In the genomic region with DNA sequence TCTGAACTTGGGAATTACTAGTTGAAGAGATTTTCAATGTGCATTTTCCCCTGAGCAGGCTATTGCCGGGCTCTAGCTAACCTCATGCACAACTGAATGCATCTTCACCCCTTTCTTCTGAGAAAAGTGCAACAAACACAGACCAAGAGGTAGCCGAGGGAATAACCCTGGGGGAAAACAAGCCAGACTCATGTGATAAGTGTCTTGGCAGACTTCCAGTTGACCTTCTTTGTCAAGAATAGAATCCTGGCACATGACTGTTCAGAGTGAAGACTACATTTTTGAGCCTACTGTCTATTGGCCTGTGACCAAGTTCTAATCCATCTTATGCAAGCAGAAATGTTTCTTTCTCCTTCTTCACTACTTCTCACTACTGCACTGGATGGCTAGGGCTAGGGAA, we compare ENCODE assay signal across 13 mouse cellular contexts. TPM values are rescaled to one million over a fixed set of nuclear protein-coding genes. Genes with fewer than 3 reads are reported as not detected.
A peak's percentile ranks its signal among the peaks of the same experiment; 100 is the strongest.
DNase-seq lines count a peak whose midpoint lies in the region; ATAC-seq and TF ChIP-seq lines count a peak whose summit lies in the region.
"Had no signal": no experiment of that assay in that cellular context is flagged by ENCODE, and none has a peak within 500 bp of the region (broad histone marks: within the 10 kb centered on the region; RNA-seq: fewer than 3 reads in every experiment).

No protein-coding gene starts in this region.

- H3K4me3 ChIP-seq in heart, adult 2 months: no peak overlapping the region
- H3K4me3 ChIP-seq in neural tube, embryonic 14.5 days (ENCODE audit: low read depth, low read length): no peak overlapping the region
- H3K4me3 ChIP-seq: embryonic facial prominence, embryonic 13.5 days; lung, embryonic 15.5 days had no signal

- no peaks in the 10 kb centered on the region for H3K9me3 ChIP-seq in neural tube, embryonic 14.5 days (ENCODE audit: control insufficient read depth, low read length)
- H3K9me3 ChIP-seq: embryonic facial prominence, embryonic 13.5 days; lung, embryonic 15.5 days had no signal

- H3K27ac ChIP-seq in heart, adult 2 months: no peak overlapping the region
- no peak overlapping the region for H3K27ac ChIP-seq in neural tube, embryonic 14.5 days (ENCODE audit: low read depth, low read length)
- H3K27ac ChIP-seq: embryonic facial prominence, embryonic 13.5 days; lung, embryonic 15.5 days had no signal

- no peaks in the 10 kb centered on the region for H3K36me3 ChIP-seq in heart, adult 2 months (ENCODE audit: control insufficient read depth, insufficient read depth, low read length)
- H3K36me3 ChIP-seq in neural tube, embryonic 14.5 days (ENCODE audit: control insufficient read depth, insufficient read depth, low read length): no peaks in the 10 kb centered on the region
- H3K36me3 ChIP-seq: embryonic facial prominence, embryonic 13.5 days; lung, embryonic 15.5 days had no signal

- peak; percentile 28 for DNase-seq in heart, adult 8-10 months (ENCODE audit: low spot score)
- no peak for DNase-seq in heart, adult 2 months
- no peak for DNase-seq in neural tube, embryonic 10.5 days (ENCODE audit: extremely low spot score, low spot score)
- DNase-seq in brain, embryonic 14.5 days (ENCODE audit: low read depth): peak; percentile 64
- no peak for DNase-seq in left cerebral cortex, postnatal 4 days
- no peak for DNase-seq in urinary bladder, postnatal 36 days (ENCODE audit: low spot score in 2 of 2)
- DNase-seq: right cerebral cortex, postnatal 25 days; thymus, adult 2 months had no signal

- H3K4me1 ChIP-seq in heart, adult 2 months (ENCODE audit: control insufficient read depth, insufficient read depth, low read length): no peaks in the 10 kb centered on the region
- no peaks in the 10 kb centered on the region for H3K4me1 ChIP-seq in neural tube, embryonic 14.5 days (ENCODE audit: control insufficient read depth, insufficient read depth, low read length)
- H3K4me1 ChIP-seq: lung, embryonic 15.5 days had no signal

- H3K79me2 ChIP-seq in heart, adult 2 months (replicated peaks; ENCODE audit: control insufficient read depth, insufficient read depth, low read length): no peaks in the 10 kb centered on the region

- 19% methylated on average over 2 of the region's 2 CpGs for WGBS in heart, adult 2 months
- 42% methylated on average over 2 of the region's 2 CpGs for WGBS in neural tube, embryonic 14.5 days

- H3K27me3 ChIP-seq in heart, adult 2 months (ENCODE audit: control insufficient read depth, insufficient read depth, low read length): no peaks in the 10 kb centered on the region
- H3K27me3 ChIP-seq in neural tube, embryonic 14.5 days (ENCODE audit: control insufficient read depth, insufficient read depth, low read length): no peaks in the 10 kb centered on the region
- H3K27me3 ChIP-seq: embryonic facial prominence, embryonic 13.5 days; lung, embryonic 15.5 days had no signal

- no peak for TF ChIP-seq EP300 in heart, adult 2 months (IDR thresholded peaks at IDR 0.05; ENCODE audit: insufficient read depth, low read depth, low read length)

- no peak overlapping the region for H3K9ac ChIP-seq in heart, adult 2 months (ENCODE audit: low read depth, low read length)
- H3K9ac ChIP-seq in neural tube, embryonic 14.5 days (replicated peaks; ENCODE audit: low read depth, low read length): no peak overlapping the region
- H3K9ac ChIP-seq: embryonic facial prominence, embryonic 13.5 days; lung, embryonic 15.5 days had no signal

- TF ChIP-seq CTCF in heart, adult 2 months (IDR thresholded peaks at IDR 0.05): no peak
- TF ChIP-seq CTCF in brain, embryonic 14.5 days (IDR thresholded peaks at IDR 0.05; ENCODE audit: borderline replicate concordance, extremely low read depth, insufficient read depth, insufficient read length): no peak

- TF ChIP-seq POLR2A in heart, adult 2 months (IDR thresholded peaks at IDR 0.05; ENCODE audit: insufficient read depth, low read depth, low read length): no peak
- TF ChIP-seq POLR2A in brain, embryonic 14.5 days (IDR thresholded peaks at IDR 0.05; ENCODE audit: borderline replicate concordance, extremely low read depth, insufficient read depth, insufficient read length, poor library complexity, severe bottlenecking): no peak

- no peak overlapping the region for H3K4me2 ChIP-seq in neural tube, embryonic 14.5 days (ENCODE audit: low read depth, low read length)
- H3K4me2 ChIP-seq: embryonic facial prominence, embryonic 13.5 days; lung, embryonic 15.5 days had no signal

- peak; percentile 32; the same call in 1 of the 2 replicates for ATAC-seq in neural tube, embryonic 14.5 days (ENCODE audit: low read depth)
- ATAC-seq: inflammation-experienced regulatory T-cells, adult 6 months had no signal

- intact Hi-C loops in heart, adult 2 months (cut with DNase I): no loop called here
- intact Hi-C loops in left cerebral cortex, postnatal 4 days (cut with DNase I): no loop called here

RNA-seq across cellular contexts. Expression of gene Arfgef3, which starts 55.5 kb away (rescaled TPM):
- total RNA-seq in heart, adult 8-10 months (2022): under 1 TPM; 0.16 to 0.31 (median 0.22) TPM
- total RNA-seq in heart, adult 2 months (2021): under 1 TPM; 0.18 to 0.20 TPM
- 0.12 and 0.18 TPM in 2 replicates for polyA plus RNA-seq in heart, adult 2 months (2012; rRNA removed)
- 9.3 and 12.5 TPM in 2 replicates for polyA plus RNA-seq in neural tube, embryonic 14.5 days (2014; fragmentation: Nextera tagmentation; extraction: Ambion mirVana)
- polyA plus RNA-seq in brain, embryonic 14.5 days (2012; rRNA removed): 4.4 and 7.4 TPM in 2 replicates
- total RNA-seq in left cerebral cortex, postnatal 4 days (2021): 10 to 100 TPM; 59.3 to 62.8 TPM
- total RNA-seq: monocyte, adult 5-6 weeks had no signal

Comparison
In these comparisons a context has a peak if more than half of its experiments do, and no peak if none do; other contexts are left out.
1. DNase-seq: peak in heart, adult 8-10 months (single experiment) and brain, embryonic 14.5 days (single experiment); none in heart, adult 2 months (0 of 2), neural tube, embryonic 10.5 days (single experiment), left cerebral cortex, postnatal 4 days (single experiment) and urinary bladder, postnatal 36 days (0 of 2).
2. RNA of gene Arfgef3, which starts 55.5 kb away (total RNA-seq): 59.3 to 62.8 TPM in left cerebral cortex, postnatal 4 days; 0.16 to 0.31 TPM in heart, adult 8-10 months and 0.18 to 0.20 TPM in heart, adult 2 months; every median in the first group is over 10 times any median in the second.